Mouse (Mus musculus): ENCODE data around the gene Rnf123.

DNA sequence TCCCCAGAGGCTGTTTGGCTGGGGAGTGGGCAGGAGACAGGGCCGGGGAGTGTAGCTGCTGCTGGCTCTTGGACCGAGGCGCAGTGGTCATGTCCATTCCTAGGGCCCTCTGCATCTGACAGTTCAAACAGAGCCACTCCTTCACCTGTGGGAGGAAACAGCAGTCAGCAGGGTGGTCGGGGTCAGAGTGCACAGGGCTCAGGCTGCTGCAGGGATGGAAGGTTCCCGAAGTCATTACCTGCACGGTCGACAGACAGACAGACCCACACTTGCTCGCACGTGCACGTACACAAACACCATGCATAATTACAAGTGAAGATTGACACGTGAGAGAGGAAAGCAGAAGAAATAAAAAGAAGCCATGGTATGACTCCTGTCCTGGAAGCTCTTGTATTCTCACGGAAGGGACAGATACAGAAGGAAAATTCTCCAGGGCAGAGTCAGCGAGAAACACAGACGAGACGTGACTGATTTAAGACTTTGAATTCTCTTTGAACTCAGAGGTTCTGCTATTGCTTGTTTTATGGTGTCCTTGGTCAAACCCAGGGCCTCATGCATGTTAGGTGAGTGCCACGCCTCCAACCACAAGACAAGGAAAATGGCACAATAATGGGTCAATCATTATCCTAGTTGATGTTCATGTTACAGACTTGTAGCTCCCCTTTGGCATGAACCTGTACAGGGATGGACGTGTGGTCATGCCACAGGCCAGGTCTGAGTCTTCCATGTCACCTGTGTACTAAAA is 43.5 kb upstream of the Rnf123 start:
- TF ChIP-seq POLR2A (IDR thresholded peaks at IDR 0.05; ENCODE audit: control insufficient read depth, low read depth, low read length) (no peak), CTCF (IDR thresholded peaks at IDR 0.05; ENCODE audit: control insufficient read depth, insufficient read depth, insufficient replicate concordance, low read depth, low read length) (no peak)
